Mouse (Mus musculus) lung, postnatal 14 days (tissue): ENCODE data around the gene Sars.
A peak's percentile ranks its signal among the peaks of the same experiment; 100 is the strongest.

Experiments used
- DNase-seq: peaks from one replicate; pipeline ENCODE4 v3.0.0; 2021

Gene Sars

DNA sequence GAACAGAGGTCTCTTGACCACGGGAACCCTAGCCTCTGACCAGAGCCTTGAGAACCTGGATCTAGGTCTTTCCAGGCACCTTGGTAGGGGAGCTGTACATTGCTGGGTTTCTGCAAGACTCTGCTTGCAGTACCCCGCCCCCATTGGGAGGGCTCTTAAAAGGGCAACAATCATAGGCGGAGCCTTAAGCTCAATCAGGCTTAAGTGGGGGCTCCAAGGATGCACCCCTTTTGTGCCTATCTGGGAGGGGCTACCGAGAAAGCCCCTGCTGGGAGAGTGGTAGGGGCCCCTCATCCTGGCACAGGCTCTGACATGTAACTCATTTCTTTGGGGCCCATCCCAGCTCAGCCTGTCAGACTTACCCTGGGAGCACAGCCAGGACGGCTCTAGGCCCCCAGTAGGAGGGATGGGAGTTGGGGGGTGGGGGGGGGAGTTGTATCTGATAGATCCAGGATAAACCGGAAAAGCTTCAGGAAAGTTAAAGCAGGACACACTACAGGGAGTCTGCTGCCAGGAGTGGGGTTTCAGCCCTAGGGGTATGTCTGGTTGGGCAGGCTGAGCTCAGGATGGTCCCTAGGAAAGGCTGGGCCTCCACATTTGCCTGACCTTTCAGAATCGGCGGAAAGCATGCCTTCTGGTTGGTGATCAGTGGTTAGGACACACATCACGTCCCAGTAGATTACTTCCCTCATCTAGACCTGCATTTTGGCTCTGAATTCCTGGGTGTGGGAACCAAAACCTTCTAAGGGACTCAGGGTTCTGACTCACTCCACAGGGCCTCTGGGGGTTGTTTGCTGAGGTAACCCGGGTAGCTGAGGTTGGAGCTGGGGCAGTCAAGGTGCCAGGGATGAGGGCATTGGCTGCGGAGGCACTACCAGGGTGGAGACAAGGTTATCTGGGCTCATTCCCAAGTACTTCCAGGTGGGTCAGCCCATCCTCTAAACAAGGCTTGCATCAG is 20.9 kb downstream of the Sars start:
- peak; percentile 44 for DNase-seq

DNA sequence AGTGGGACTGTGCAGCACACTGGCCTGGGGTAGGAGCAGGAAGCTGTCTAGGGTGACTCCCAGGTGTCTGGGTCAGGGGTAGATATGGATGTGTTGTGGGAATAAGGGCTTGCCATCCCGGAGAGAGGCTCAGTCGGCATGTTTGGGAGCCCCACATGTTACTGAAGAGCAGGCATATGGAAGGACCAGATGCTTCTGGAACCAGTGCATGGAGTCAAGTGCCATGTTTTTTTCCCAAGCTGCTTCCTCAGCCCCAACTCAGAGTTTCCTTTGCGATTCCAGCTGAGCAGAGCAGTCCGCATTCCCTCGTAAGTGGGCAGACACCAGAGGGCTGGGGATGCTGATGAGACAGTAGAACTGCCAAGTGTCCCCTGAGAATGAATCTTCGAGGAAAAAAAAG is 22.0 kb downstream of the Sars start:
- no peak for DNase-seq

DNA sequence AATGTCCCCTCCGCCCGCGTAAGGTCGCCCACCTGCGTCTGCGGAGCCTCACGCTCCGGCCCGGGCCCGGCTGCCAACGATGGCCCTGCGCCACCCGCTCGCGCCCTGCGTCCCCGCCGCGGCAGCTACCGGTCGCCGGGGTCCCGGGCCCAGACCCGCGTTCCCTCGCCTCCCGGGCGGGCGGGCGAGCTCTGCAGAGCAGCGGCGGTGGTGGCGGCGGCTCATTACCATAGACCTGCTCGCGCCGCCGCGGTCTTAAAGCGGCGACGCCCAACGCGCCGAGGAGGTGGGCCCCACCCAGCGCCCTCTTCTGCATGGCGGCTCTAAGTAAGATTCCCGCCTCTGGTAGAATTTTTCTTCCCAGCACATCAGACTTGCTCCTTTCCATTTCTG is 29.2 kb downstream of the Sars start:
- DNase-seq: peak; percentile 77

DNA sequence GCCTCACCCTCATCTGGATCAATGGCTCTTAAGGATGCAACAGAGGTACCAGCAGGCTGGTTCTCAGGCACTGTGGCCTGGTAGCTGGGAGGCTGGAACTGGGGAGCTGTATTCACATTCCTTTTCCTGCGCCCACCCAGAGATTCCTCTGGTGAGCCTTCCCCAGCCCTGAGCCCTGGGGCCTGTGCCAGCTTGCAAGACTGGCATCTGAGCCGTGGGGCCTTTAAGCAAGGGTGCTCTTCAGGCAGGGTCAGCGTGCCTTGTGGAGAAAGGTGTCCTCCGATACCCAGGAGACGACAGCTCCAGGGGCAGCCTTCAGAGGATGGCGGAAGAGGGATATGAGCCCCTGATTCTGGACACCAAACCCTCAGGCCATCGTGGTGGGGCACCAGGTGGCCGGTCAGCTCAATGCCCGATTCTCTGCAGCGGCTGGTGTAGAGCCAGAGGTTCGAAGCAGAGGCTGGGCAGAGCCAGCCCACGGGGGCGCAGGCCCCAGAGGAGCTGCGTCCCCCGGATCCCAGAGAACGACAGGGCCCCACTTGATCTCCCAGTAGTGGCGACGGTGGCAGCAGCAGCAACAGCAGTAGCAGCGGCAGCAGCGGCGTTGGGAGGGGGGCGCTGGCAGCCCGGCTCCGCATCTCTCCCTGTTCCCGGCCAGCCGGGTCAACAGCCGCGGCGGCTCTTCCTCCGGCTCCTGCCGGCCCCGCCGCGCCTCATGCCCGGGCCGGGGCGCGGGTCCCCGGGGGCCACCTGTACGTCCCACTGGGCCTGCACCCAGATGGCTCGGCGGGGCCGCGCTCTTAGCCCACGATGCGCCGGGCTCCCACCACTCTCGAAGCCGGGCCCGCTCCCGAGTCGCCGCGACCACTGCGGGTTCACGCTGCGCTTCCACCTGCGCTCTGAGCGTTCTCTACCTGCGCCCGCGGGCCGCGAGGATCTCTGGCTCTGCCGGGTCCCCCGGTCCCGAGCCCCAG is 29.9 kb downstream of the Sars start, which contains the start of gene Celsr2:
Gene Celsr2, minus strand, starts transcription at position 696 of the 974 bp plus-strand sequence.
- peak; percentile 18 for DNase-seq

DNA sequence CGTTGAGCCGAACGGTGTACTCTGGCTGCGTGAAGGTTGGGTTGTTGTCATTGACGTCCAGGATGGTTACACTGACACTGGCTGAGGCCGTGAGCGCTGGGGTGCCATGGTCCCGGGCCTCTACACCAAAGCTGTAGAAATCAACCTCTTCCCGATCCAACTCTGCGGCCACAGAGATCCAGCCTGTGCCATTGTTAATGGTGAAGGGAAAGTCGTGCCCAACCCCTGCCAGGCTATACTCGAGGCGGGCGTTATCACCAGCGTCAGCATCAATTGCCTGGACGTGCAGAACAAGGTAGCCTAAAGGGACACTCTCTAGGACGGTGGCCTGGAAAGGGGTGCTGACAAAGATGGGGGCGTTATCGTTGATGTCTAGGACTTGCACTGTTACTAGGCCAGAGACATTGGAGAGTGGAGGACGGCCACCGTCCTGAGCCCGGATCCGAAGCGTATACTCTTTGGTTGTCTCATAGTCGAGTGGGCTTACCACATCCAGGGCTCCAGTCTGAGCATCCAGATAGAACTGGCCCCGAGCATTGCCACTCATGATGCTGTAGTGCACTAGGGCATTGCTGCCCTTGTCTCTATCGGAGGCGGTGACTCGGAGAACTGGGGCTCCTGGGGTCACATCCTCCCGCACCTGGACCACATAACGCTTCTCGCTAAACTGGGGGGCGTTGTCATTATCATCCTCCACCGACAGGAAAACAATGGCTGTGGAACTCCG is 31.2 kb downstream of the Sars start:
- DNase-seq: no peak

DNA sequence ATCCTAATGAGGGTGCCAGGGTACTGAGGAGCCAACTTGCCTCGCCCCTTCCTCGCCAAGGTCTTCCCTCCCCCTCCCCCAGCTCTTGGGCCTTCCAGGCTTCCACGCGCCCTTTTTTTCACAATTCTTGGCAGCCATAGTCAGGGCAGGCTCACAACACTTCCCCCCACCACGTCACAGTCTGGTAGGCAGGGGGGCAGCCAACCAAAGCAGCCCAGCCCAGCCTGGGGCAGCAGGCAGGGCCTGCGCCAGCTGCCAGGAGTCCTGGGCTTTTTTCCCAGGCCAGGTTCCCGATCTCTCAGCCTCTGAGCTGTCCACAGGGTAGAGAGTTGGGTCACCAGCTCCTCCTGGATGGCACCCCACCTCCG is 33.3 kb downstream of the Sars start:
- DNase-seq: peak; percentile 59

DNA sequence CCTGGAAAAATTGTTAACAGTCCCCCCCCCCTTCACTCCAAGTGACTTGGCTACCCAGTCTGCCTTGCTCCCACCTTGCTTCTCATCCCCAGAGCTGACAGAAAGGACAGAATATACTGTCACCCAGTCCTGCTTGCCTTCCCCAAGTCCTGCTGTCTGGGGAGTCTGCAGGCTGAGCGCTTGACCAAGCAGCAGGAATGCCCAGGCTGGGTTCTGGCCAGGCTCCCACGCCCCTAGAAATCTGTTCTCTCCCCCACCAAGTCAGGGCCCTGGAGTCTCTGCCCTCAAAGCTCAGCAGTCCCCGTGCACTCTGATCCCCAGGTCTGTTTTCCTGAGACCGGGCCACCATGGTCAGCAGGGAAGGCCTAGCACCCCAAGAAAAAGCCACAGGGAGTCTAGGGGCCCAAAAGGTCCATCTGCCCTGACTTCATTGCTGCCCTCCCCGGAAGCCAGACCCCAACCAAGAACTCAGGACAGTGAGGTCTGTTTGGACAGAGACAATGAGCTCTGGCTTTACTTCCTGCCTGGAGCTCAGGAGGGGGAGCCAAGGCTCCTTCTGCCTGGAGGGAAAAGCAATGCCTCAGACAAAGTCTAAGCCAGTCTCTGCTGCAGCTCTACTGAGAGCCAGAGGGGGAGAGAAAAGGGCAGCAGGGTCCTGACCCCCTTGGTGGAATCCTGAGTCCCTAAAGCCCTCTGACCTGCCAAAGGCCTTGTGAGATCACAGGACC is 33.8 kb downstream of the Sars start:
- no peak for DNase-seq

DNA sequence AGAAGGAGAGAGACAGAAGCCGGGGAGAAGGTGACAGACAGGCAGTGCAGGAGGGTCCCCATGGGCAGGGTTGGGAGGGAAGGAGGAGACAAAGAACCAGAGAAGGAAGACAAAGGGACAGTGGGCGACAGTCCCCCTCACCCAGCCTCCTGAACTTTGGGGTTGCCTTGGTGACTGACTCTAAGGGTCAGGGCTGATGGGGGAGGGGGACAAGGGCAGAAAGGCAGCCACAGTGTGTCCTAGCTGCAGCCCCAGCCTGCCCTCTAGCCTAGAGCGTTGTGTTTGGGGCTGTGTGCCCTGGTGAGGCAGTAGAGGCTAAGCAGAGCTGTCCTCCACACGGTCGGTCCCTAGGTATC is 34.7 kb downstream of the Sars start:
- no peak for DNase-seq

DNA sequence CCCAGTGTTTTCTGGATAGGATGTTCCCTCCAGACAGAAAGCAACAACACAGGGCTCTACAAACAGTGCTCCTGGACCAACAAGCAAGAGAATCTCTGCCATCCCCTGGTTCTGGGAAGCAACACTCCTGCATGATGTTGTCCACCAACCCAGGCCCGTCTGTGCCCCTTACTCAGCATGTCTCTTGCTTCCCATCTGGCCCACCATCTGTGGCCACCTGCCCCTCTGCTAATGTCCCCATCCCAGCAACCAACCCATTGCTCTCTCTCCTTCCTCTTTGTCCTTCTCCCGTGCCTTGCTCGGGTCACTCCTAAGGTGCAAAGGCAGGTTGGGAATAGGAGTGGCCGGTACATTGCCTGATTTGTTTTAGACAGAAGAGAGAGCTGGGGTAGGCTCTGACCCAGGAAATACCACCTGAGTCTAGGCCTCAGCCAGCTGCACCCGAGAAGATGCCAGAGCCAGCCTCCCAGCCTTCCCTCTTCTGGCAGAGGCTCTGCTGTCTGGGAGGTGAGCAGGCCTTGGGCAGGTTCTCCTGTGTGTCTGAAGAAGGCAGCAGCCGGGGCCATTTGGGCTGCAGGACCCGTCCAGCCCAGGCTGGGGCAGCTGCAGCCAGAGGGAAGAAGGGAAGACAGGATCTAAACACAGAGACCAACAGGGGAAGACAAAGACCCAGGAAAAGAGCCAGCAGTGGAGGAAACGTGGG is 35.2 kb downstream of the Sars start:
- no peak for DNase-seq

DNA sequence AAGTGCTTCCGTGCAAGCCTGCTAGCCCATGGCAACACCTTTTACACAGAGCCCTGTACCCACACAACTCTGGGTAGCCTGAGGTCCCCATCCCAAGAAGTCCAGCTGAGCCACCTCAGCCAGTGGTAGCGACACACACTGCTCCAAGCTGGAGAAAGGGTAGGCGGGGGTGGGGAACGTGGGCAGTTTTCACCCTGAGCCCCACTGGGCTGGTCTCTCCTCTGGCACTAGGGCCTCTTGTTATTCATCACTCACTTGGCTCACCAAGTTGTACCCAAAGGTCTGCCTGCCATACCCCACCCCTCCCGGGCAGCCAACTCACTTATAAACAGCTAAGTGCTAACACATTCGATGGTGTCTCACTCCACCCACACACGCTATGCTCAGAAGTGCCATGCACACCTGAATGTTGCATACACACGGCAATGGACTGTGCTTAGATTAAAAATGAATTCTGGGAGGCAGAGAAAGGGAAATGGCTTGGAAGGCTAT is 36.4 kb downstream of the Sars start:
- no peak for DNase-seq

DNA sequence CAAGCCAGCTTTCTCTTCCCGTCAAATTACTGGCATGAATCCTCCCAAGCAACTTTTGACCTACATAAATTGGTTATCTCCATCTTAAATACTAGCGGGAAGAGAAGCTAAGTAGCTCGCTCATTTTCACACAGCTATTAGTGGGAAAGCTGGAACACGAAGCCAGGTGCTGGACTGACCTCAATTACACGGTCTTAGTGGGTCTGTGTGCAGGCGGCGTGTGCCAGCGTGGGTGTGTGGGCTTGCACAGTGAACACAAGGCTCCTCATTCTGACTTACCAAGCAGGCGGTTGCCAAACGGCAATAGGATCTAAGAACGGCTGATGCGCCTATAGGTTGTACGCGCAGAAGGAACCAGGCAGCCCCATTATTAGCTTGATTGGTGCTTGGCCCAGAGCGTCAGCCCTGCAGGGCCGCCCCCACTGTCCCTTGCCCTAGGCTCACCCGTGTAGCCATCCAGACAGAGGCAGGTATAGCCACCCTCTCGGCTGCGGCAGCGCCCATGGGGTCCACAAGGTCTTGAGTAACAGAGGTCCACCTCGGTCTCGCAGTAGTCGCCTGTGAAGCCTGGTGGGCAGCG is 38.6 kb downstream of the Sars start:
- no peak for DNase-seq

DNA sequence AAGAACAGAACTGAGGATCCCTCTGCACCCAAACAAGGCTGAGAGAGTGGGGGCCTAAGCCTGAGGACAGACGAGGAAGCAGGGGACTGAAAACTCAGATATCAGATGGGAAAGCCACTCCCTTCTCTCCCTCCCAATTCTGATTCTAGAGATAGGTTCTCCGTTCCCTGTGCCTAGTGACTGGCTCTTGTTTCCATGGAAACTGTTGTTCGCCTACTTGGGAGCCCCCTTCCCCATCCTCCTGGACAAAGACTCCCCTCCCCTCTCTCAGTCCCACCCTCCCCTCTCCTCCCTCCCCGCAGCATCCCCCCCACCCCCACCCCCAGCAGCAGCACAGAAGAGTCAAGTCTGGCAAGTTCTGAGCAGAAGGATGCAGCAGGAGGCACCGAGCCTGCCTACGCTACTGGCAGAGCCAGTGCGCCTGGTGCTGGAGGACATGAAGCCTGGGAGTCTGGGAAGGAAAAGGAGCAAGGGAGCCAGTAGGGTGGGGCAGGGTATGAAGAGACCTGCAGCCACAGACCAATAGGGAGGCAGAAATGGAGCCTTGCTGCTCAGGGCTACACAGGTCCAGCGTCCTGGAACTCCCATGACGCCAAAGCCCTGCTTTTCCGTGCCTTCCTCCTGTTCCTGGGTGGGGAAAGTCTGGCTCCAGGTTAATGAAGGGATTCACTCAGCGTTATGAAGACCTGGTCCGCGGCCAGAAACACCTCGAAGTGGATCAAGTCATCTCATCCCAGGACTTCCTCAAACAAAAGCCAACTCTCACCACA is 39.3 kb downstream of the Sars start:
- DNase-seq: no peak

DNA sequence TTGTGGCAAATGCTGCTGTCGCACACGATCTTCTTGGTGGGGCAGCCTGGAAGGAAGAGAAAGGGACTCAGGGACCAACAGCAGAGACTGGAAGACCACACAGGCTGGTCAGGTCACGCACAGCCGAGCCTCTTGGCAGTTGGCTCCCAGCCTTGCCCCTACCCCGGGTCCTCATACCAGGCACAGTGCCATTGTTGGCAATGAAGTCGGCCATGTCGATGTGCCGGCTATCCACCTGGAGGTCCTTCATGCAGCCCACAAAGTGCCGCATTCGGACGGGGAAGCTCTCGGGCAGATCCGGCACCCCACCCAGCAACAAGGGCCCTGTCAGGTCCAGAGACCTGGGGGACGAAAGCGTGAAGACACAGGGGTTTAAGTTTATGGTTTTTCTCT is 42.5 kb downstream of the Sars start:
- no peak for DNase-seq

DNA sequence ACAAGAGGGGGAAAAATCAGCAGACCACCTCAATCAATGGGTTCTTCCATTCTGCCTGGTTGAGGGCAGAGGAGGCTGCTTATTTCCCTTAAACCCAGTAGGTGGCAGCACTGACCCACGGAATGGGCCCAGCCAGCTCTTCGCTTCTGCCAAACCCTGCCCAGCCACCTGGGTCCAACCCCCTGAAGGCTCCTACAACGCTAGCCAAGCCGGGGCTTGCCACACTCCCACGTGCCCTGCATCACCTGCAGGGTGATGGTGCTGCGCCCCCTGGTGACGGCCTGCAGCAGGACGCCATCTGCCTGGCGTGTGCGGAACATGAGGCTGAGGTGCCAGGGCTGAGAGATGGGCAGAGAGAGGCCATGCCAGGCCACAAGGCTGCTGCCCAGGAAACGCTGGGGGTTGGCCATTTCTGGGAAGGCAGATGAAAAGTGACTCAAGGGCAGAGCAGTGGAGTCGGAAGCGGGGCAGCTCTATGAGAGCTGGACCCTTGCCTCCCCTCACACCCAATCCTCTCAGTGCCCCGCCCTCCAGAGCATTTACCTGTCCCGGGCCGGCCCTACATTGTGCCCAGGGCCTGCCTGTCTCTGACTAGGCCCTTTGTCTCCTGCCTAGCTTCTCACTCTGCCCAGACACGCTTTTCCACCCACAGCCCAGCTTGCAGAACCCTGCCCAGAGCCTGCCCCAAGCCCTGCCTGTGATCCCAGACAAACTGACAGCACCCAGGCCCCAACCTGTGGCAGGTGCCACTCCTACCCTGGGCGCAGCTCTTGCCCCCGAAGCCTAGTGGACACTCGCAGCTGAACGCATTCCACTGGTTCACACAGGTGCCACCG is 43.1 kb downstream of the Sars start:
- peak; percentile 88 for DNase-seq

DNA sequence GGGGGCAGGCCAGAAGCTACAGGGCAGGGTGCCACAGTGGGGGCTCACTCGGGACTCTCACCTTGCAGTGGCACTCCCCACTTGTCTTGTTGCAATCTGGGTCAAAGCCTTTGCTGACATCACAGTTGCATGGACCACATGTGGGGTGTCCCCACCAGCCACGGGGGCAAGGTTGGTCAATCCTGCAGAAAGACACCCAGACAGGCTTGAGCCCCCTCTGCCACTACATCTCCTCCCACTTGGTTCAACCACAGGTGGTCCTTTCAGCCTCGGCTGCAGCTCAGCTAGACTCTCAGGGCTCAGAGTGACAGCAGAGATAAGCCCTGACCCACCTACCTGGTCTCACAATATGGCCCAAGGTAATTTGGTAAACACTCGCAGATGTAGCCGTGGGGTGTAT is 44.6 kb downstream of the Sars start:
- no peak for DNase-seq

DNA sequence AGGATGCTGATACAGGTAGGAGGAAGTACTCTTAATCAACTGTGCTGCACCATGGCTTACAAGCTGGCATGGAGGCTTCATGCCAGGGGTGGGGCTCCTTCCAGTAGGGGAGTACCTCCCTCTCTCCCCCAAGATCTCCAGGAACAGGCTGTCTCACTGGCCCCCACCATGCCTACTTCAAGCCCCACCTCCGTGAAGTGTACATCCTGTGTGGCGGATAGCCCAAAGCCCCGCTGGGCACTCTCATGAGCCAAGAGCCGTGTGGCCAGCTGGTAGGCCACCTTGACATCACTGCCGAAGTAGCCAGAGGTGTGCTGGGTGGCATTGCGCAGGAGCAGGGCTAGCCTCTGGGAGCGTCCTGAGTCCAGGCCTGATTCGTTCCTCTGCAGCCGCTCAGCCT is 46.7 kb downstream of the Sars start:
- no peak for DNase-seq

DNA sequence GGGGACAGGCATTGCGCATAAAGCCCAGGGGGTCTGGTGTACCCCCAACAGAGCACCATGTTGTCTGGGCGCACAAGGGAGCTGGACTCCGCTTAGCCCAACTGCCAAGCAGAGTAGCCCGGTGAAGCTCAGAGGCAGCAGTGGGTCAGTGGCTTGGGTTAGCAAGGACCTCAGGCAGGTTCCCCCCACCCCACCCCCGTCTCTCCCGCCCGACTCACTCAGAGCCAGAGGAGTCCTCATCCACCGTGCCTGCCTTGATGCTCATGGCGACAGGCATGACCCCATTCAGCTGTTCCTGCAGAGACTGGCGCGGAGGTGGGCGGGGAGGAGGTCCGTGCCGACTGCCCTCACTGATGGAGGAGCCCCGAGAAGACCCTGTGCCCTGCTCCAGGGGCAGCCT is 52.2 kb downstream of the Sars start:
- DNase-seq: no peak

DNA sequence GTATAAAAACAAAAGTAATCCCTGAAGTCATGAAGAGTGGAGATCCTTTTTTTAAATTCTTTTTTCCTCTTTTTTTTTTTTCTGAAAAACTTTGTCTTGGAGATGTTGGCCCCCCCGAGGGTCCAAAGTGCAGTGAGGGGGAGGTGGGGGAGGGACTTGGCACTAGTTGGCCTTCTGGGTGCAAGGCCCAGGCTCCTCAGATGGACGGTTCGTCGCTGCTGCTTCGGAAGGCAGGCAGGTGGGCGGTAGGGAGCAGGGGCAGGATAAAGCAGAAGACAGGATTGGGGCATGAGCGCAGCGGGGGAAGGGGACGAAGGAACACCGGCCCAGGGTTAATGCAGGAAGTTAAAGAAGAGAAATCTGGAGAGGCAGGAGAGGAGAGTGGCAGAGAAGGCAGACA is 52.7 kb downstream of the Sars start:
- DNase-seq: no peak

DNA sequence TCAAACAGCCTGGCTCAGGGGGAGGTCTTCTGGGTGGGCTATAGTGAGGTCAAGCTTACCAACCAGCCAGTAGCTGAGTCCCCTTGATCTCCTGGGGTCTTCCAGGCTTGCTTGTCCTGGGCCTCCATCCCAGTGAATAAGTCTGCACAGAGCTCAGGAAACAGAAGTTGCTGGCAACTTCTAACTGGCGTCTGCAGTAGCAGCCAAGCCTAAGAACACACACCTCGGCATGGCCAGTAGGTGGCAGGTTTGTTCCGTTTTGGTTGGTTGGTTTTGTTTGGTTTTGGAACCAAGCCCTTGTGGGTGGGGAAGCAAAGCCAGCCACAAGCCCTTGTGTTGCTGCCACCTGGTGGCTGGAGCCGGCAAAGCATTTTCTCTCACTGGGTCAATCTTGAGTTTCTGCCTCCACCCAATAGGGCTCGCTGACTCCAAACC is 55.9 kb downstream of the Sars start:
- peak; percentile 99 for DNase-seq
